Mouse (Mus musculus) lung, embryonic 15.5 days (tissue): Measurements from ENCODE around the gene Topaz1. TPM values are rescaled to one million over a fixed set of nuclear protein-coding genes. Genes with fewer than 3 reads are reported as not detected.
A peak's percentile ranks its signal among the peaks of the same experiment; 100 is the strongest.

Source experiments
- ATAC-seq: fragments of 200-750 bp; cut with Nextera tagmentation; 2 replicates; pipeline ENCODE4 v1.8.0; 2017; ENCODE audit warnings: moderate number of reproducible peaks, borderline replicate concordance; ENCODE audit not compliant: low FRiP score, low TSS enrichment; ENCODE audit errors: extremely low read depth
- H3K27ac ChIP-seq: fragments of 300-500 bp; sonication (generic); 2 replicates; pipeline ENCODE4 v1.5.1; 2015; ENCODE audit warnings: moderate library complexity, mild to moderate bottlenecking, inconsistent platforms
- H3K27me3 ChIP-seq: fragments of 300-500 bp; sonication (generic); 2 replicates; pipeline ENCODE4 v1.6.1; 2015; ENCODE audit warnings: inconsistent platforms
- H3K36me3 ChIP-seq: fragments of 300-500 bp; sonication (generic); 2 replicates; pipeline ENCODE4 v1.6.1; 2015; ENCODE audit warnings: inconsistent platforms
- H3K4me1 ChIP-seq: fragments of 300-500 bp; sonication (generic); 2 replicates; pipeline ENCODE4 v1.6.1; 2015; ENCODE audit warnings: inconsistent platforms
- H3K4me2 ChIP-seq: fragments of 300-500 bp; sonication (generic); 2 replicates; pipeline ENCODE4 v1.6.1; 2015; ENCODE audit warnings: inconsistent platforms, mild to moderate bottlenecking, moderate library complexity
- H3K4me3 ChIP-seq: fragments of 300-500 bp; sonication (generic); 2 replicates; pipeline ENCODE4 v1.5.1; 2015; ENCODE audit warnings: mild to moderate bottlenecking, inconsistent platforms
- H3K9ac ChIP-seq: fragments of 300-500 bp; sonication (generic); 2 replicates; pipeline ENCODE4 v1.6.1; 2015; ENCODE audit warnings: inconsistent platforms
- H3K9me3 ChIP-seq: fragments of 300-500 bp; sonication (generic); 2 replicates; pipeline ENCODE4 v1.6.1; 2016; ENCODE audit warnings: inconsistent platforms
- WGBS: fragments of 180-500 bp; shearing (Covaris S2); methylation state at CpG from one replicate; pipeline ENCODE4 v1.1.7; 2015; 5-methylcytosine and 5-hydroxymethylcytosine counted together
- polyA plus RNA-seq: library from polyadenylated mRNA; unstranded; fragments of >200 nt; fragmentation: Nextera tagmentation; extraction: Ambion mirVana; gene quantifications from 2 replicates; pipeline ENCODE4 v1.2.1, GENCODE M21; 2015

Topaz1 gene
- polyA plus RNA-seq, 1 experiment from 2014 or later: 0.05 TPM

DNA sequence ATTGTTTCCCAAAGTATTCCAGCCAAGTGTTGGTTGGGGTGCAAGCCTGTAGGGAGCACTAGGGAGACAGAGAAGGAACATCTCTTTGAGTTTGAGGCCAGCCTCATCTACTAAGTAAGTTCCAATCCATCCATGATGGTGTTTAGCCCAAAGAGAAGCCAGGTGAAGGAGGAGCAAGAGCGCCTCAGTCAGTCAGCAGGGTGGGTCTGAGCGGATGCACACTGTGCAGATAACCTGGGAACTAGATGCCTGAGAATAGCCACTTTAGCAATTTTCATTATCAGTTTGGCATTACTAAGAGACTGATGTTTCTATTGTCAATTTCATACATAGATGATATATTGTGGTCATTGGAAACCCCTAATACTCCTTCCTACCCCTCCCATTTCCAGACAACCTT lies 67.6 kb downstream of the Topaz1 start:
- 93% methylated on average over 2 of the region's 2 CpGs for WGBS

DNA sequence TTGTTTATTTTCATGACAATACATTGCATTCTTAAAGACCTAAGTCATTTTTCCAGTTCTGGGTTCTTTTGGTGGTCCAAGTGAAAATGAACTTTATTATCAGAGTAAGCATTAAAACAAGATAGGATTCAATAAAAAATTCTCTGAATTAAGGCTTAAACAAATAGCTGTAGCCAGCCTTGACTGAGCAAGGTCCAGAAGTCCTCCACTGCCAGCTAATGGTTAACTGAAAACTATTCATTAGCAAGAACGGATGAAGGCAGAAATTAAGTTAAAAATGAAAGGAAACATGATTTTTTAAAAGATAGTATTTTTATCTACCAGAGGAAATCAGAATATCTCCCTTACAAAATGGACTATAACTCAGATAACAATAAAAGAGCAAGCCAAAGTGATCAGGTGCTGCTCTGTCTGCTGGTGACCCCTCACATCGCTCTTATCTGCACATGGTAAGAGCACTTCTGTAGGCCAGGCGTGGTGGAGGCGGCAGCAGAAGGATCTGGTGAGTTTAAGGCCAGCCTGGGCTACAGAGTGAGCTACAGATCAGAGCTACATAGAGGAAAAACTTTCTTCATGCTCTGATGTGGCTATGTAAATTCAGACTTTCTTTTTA lies 68.2 kb downstream of the Topaz1 start:
- no peaks in the 10 kb centered on the region for H3K9me3 ChIP-seq
- no peak for ATAC-seq
- no peak overlapping the region for H3K4me2 ChIP-seq
- no peak overlapping the region for H3K4me3 ChIP-seq
- no peak overlapping the region for H3K9ac ChIP-seq
- 59% methylated on average over 4 of the region's 4 CpGs for WGBS
- H3K27me3 ChIP-seq: no peaks in the 10 kb centered on the region
- no peak overlapping the region for H3K27ac ChIP-seq
- H3K36me3 ChIP-seq: peaks cover 16% of the 10 kb centered on the region; the same call in 1 of the 2 replicates
- H3K4me1 ChIP-seq: no peaks in the 10 kb centered on the region

More for the DNA sequence above, 67.6 kb downstream of the Topaz1 start:
- Histone ChIP-seq H3K4me1 (no peaks in the 10 kb centered on the region), H3K27ac (no peak overlapping the region), H3K27me3 (no peaks in the 10 kb centered on the region), H3K9ac (no peak overlapping the region), H3K4me3 (no peak overlapping the region), H3K36me3 (0 out of 2 replicates have a peak, but pooled peaks cover 13% of the 10 kb centered on the region), H3K4me2 (no peak overlapping the region), H3K9me3 (no peaks in the 10 kb centered on the region)
- no peak for ATAC-seq

- Histone ChIP-seq H3K27me3 (no peaks in the 10 kb centered on the region), H3K9ac (no peak overlapping the region), H3K36me3 (peaks cover 24% of the 10 kb centered on the region), H3K4me3 (no peak overlapping the region), H3K27ac (peak overlapping the region; percentile 35; the same call in 1 of the 2 replicates), H3K9me3 (no peaks in the 10 kb centered on the region), H3K4me2 (no peak overlapping the region), H3K4me1 (no peaks in the 10 kb centered on the region)
- no peak for ATAC-seq
- WGBS: 58% methylated on average over 5 of the region's 5 CpGs
Observed at GRCm38 (mm10) chr9:122823374-122824017, 76.3 kb downstream of the Topaz1 start.

- Histone ChIP-seq H3K27ac (no peak overlapping the region), H3K27me3 (no peaks in the 10 kb centered on the region), H3K4me2 (no peak overlapping the region), H3K4me3 (no peak overlapping the region), H3K4me1 (no peaks in the 10 kb centered on the region), H3K9ac (no peak overlapping the region), H3K9me3 (no peaks in the 10 kb centered on the region), H3K36me3 (peaks cover 24% of the 10 kb centered on the region)
- WGBS: 61% methylated on average over 4 of the region's 4 CpGs
- ATAC-seq: no peak
Observed at GRCm38 (mm10) chr9:122826743-122827142, 79.6 kb downstream of the Topaz1 start.

GRCm38 (mm10) chr9:122829826-122830380 lies 82.8 kb downstream of the Topaz1 start:
- WGBS: 50% methylated on average over 4 of the region's 4 CpGs
- peaks cover 18% of the 10 kb centered on the region for H3K36me3 ChIP-seq

DNA sequence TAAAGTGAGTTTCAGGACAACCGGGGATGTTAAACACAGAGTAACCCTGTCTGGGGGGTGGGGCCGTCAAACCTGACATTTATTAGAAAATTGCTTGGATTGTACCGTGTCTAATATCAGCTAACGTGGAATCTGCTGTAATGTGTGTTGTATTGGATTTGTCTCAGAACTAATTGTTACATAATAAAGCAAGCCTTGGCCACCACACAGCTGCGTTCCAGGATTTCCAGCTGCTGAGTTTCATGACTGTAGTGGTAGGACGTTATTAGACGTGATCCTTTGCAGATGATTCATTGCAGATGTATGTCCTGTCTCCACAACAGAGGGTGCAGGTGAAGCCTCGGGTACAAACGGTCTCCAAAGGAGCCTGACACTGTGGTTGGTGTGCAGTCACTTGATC lies 89.0 kb downstream of the Topaz1 start:
- WGBS: 63% methylated on average over 9 of the region's 9 CpGs
- no peak overlapping the region for H3K9ac ChIP-seq
- H3K4me1 ChIP-seq: peaks cover 18% of the 10 kb centered on the region
- H3K9me3 ChIP-seq: no peaks in the 10 kb centered on the region
- H3K27me3 ChIP-seq: no peaks in the 10 kb centered on the region
- no peak overlapping the region for H3K4me2 ChIP-seq
- H3K4me3 ChIP-seq: no peak overlapping the region
- H3K36me3 ChIP-seq: peaks cover 3% of the 10 kb centered on the region; the same call in 1 of the 2 replicates
- no peak for ATAC-seq
- H3K27ac ChIP-seq: peak overlapping the region; percentile 77

More at GRCm38 (mm10) chr9:122829826-122830380, 82.8 kb downstream of the Topaz1 start:
- Histone ChIP-seq H3K9ac (no peak overlapping the region), H3K27ac (no peak overlapping the region), H3K4me2 (no peak overlapping the region), H3K4me3 (no peak overlapping the region), H3K27me3 (no peaks in the 10 kb centered on the region), H3K9me3 (no peaks in the 10 kb centered on the region), H3K4me1 (no peaks in the 10 kb centered on the region)
- ATAC-seq: no peak

DNA sequence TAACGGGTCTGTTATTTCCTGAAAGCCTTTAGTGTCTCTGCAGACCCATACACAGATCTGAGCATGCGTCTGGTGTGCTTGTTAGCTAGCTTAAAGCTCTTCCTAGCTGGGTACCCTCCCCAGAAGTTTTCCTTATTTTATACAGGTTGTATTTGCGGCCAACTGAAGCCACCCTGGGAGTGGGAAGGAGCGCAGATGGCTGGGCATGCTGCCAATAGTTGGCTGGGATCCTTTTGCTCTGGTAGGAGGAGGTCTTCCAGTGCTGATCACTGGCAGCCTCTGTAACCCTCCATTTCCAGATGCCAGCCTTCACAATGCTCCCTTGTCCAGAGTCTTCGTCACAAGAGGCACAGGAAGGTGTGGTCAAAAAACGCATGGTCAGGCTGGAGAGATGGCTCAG lies 89.6 kb downstream of the Topaz1 start:
- WGBS: 25% methylated on average over 6 of the region's 6 CpGs
- no peaks in the 10 kb centered on the region for H3K27me3 ChIP-seq
- peaks cover 3% of the 10 kb centered on the region; the same call in 1 of the 2 replicates for H3K36me3 ChIP-seq
- no peak overlapping the region for H3K4me2 ChIP-seq
- H3K4me1 ChIP-seq: peaks cover 18% of the 10 kb centered on the region
- H3K9ac ChIP-seq: no peak overlapping the region; the same call in 1 of the 2 replicates
- peak overlapping the region; percentile 77 for H3K27ac ChIP-seq
- peak; percentile 81 for ATAC-seq
- no peaks in the 10 kb centered on the region for H3K9me3 ChIP-seq
- no peak overlapping the region for H3K4me3 ChIP-seq

DNA sequence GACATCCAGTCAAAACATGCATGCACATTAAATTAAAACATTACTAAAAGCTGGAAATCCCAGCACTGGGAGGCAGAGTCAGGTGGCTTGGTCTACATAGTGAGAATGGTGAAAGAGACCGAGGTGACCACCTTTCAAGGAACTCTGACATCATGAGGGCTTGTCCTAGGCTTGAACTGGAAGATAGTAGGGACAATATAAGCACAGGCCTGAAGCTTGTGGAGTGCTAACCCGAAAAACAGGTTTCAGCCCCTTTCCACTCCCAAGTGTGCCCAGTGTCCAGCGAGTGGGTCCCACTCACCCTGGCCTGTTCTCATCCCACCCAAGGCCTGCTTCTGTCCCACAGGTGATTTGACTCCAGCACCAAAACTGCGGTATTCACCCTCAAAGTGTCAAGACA lies 90.1 kb downstream of the Topaz1 start:
- H3K9ac ChIP-seq: no peak overlapping the region
- H3K4me1 ChIP-seq: peaks cover 18% of the 10 kb centered on the region
- H3K9me3 ChIP-seq: no peaks in the 10 kb centered on the region
- peak overlapping the region; percentile 77 for H3K27ac ChIP-seq
- 65% methylated on average over 4 of the region's 4 CpGs for WGBS
- H3K36me3 ChIP-seq: peaks cover 3% of the 10 kb centered on the region; the same call in 1 of the 2 replicates
- no peak overlapping the region; the same call in 1 of the 2 replicates for H3K4me2 ChIP-seq
- no peaks in the 10 kb centered on the region for H3K27me3 ChIP-seq
- H3K4me3 ChIP-seq: no peak overlapping the region
- ATAC-seq: peak; percentile 54

- Histone ChIP-seq H3K27me3 (no peaks in the 10 kb centered on the region), H3K4me3 (no peak overlapping the region), H3K4me1 (peaks cover 18% of the 10 kb centered on the region), H3K4me2 (peak overlapping the region; percentile 29), H3K9ac (no peak overlapping the region), H3K9me3 (no peaks in the 10 kb centered on the region), H3K27ac (peak overlapping the region; percentile 77), H3K36me3 (peaks cover 3% of the 10 kb centered on the region; the same call in 1 of the 2 replicates)
- WGBS: 16% methylated on average over 16 of the region's 16 CpGs
- ATAC-seq: peak; percentile 83
Observed at GRCm38 (mm10) chr9:122837680-122838079, 90.5 kb downstream of the Topaz1 start.

DNA sequence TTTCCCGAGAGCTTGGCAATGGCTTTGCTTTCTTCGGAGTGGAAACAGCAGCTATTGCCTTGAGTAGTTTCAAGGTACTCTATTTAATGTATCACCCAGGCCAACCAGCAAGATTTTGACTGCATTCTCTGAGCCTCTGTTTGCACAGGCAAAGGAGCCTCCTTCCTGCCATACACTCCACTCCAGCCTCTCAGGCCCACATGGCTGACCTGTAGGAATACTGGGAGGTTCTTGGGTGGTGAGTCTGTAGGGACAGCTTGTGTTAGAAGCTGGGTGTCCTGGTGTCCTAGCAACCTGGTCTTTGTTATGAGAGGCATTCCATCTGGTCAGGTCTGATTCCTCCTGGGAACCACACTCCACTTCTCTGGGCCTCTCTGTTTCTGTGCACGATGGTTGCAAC lies 96.6 kb downstream of the Topaz1 start, which contains the start of gene Gm35549:
Gm35549 (minus strand) TSS at position 276 of the 400 bp plus-strand sequence.
- peak; percentile 39; the same call in 1 of the 2 replicates for ATAC-seq
- Histone ChIP-seq H3K9ac (no peak within 1 kb of the TSS), H3K9me3 (peaks cover 5% of the 10 kb centered on the region), H3K27ac (0 out of 2 replicates have a peak within 1 kb of the TSS, but pooled peaks have one; percentile 12), H3K27me3 (no peaks in the 10 kb centered on the region), H3K4me2 (no peak within 1 kb of the TSS), H3K4me3 (no peak within 1 kb of the TSS), H3K36me3 (peaks cover 5% of the 10 kb centered on the region), H3K4me1 (no peaks in the 10 kb centered on the region)
- 51% methylated on average over 3 of the region's 3 CpGs for WGBS

GRCm38 (mm10) chr9:122845621-122846020 lies 98.5 kb downstream of the Topaz1 start:
- H3K4me3 ChIP-seq: no peak overlapping the region
- peaks cover 22% of the 10 kb centered on the region for H3K36me3 ChIP-seq
- H3K27ac ChIP-seq: no peak overlapping the region
- no peak overlapping the region for H3K9ac ChIP-seq
- no peaks in the 10 kb centered on the region for H3K4me1 ChIP-seq
- H3K27me3 ChIP-seq: no peaks in the 10 kb centered on the region
- no peak overlapping the region for H3K4me2 ChIP-seq
- H3K9me3 ChIP-seq: peaks cover 5% of the 10 kb centered on the region
- no peak for ATAC-seq
- 78% methylated on average over 3 of the region's 3 CpGs for WGBS

DNA sequence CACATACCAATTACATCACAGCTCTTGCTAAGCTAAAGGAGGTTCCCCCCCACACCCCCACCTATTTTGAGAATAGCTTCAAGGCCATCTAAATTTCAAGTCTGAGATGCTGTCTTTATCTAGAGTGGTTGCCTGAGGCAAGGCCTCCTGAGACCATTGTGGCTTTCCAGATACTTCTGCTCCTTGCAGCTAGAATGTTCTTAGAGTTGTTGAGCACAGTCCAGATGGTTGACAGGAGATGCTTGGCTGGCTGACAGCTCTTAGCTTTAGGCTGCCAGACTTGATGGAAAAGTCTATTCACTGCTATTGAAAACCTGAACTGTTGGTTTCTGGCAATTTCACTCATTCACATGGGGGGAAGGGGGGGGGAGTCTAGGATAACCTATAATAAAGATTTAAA lies 99.0 kb downstream of the Topaz1 start:
- no peak overlapping the region for H3K4me2 ChIP-seq
- H3K4me1 ChIP-seq: no peaks in the 10 kb centered on the region
- H3K4me3 ChIP-seq: no peak overlapping the region
- peaks cover 5% of the 10 kb centered on the region for H3K9me3 ChIP-seq
- no peak overlapping the region for H3K9ac ChIP-seq
- H3K36me3 ChIP-seq: peaks cover 28% of the 10 kb centered on the region
- no peak for ATAC-seq
- no peaks in the 10 kb centered on the region for H3K27me3 ChIP-seq
- H3K27ac ChIP-seq: no peak overlapping the region
